Mouse (Mus musculus) right cerebral cortex, postnatal 36 days (tissue): ENCODE measurements around the gene Atf7ip.

Experiments used
- DNase-seq, 2 experiments: peaks; one replicate each; pipeline ENCODE4 v3.0.0; 2022; ENCODE audit warnings: low spot score in 2 of 2, mixed read lengths in 1 of 2

Gene Atf7ip

GRCm38 (mm10) chr6:136645754-136646153 lies 139.8 kb downstream of the Atf7ip start:
- DNase-seq, result no peak

- DNase-seq, result no peak
These were observed 140.2 kb downstream of the Atf7ip start for GRCm38 (mm10) chr6:136646207-136646606.

GRCm38 (mm10) chr6:136647455-136647861 lies 141.5 kb downstream of the Atf7ip start:
- no peak for DNase-seq

GRCm38 (mm10) chr6:136650664-136651063 lies 144.7 kb downstream of the Atf7ip start:
- no peak for DNase-seq

DNA sequence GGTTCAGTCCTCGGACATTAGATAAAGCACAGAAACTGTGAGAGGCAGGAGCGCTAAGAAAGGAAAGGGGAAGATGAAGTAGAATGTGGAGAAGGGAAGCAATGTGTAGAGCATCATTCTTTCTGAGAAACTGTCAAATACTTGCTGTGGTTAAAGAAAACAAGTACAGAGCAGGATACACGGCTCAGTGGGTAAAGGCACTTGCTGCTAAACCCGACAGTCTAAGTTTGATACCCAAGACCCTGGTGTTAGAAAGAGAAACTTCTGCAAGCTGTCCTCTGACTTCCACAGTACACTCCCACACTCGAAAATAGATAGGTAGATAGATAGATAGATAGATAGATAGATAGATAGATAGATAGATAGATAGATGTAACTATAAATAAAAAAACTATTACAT lies 147.4 kb downstream of the Atf7ip start:
- no peak for DNase-seq

- DNase-seq, result no peak
These were observed 148.5 kb downstream of the Atf7ip start for GRCm38 (mm10) chr6:136654470-136654869.

- DNase-seq, result no peak
These were observed 149.8 kb downstream of the Atf7ip start for GRCm38 (mm10) chr6:136655786-136656185.

DNA sequence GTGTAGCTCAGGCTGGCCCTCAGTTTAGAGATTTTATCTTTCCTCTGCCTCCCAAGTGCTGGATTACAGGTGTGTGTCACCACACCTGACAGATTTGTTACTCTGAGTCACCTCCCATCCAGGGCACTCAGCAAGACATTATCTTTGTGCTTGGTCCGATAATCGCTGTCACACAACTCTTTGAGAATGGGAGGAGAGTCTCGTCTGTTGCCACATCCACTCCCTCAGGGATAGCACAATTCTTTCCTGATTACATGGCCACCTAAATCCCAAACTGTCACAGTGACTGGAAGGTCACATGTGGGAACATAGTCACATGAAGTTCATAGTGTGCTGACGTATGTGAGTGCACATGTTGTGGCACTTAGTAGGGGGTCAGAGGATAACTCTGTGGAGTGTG lies 152.3 kb downstream of the Atf7ip start:
- DNase-seq, result no peak

DNA sequence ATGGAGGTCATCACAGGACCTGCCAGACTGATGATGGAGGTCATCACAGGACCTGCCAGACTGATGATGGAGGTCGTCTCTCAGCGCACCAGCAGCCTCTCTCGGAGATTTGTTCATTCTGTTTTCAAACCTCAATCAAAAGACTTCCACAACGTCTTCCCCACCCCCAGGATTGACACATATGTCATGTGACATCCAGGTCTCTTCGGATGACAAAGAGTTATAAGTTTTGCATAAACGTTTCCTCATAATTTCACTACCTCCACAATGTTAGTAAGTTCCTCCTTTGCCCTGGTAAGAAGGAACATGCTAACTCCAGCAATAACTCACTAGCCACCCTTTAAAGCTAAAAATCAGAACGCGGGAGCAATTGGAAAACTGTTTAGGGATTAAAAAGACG lies 153.3 kb downstream of the Atf7ip start:
- no peak for DNase-seq
